In the genomic region with DNA sequence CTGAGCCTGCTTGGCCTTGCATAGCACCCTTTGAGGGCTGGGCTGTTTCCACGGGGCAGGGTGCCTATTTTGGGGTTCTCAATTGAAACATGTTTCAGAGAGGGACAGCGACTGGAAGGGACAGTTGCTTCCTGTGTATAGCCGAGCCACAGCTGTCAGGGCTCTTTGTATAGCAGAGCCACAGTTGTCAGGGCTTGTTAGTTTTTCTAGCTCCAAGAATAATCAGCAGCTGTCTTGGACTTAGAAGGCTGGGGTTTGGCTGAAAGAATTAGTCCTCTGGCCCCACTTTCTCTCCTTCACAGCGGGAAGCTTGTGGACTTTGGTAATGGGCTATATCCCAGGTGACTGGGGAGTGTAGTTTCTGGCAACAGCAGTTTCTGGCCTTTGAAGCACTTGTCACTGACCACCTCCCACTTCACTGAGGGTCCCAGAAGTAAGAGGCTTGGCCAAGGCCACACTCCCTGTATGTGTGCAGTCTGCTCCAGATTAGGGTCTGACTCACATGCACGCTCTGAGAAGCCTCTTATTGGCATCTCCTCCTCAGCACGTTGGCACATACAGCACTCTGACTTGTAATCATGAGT, we compare ENCODE assay signal across 10 mouse cellular contexts. TPM values are rescaled to one million over a fixed set of nuclear protein-coding genes. Genes with fewer than 3 reads are reported as not detected.
DNase-seq lines count a peak whose midpoint lies in the region; ATAC-seq lines count a peak whose summit lies in the region.
"Had no signal": no experiment of that assay in that cellular context is flagged by ENCODE, and none has a peak within 500 bp of the region (broad histone marks: within the 10 kb centered on the region; RNA-seq: fewer than 3 reads in every experiment).

No protein-coding gene starts in this region.

- no peak overlapping the region for H3K4me3 ChIP-seq in forebrain, embryonic 13.5 days
- no peak overlapping the region for H3K4me3 ChIP-seq in forebrain, embryonic 10.5 days

- ATAC-seq in forebrain, embryonic 13.5 days: peak; percentile 31; the same call in 1 of the 2 replicates

- no peaks in the 10 kb centered on the region for H3K27me3 ChIP-seq in forebrain, embryonic 13.5 days
- H3K27me3 ChIP-seq in forebrain, embryonic 10.5 days (ENCODE audit: poor library complexity, severe bottlenecking): no peaks in the 10 kb centered on the region

- H3K4me1 ChIP-seq in forebrain, embryonic 13.5 days: peaks cover 23% of the 10 kb centered on the region
- H3K4me1 ChIP-seq in forebrain, embryonic 10.5 days: peaks cover 30% of the 10 kb centered on the region

- DNase-seq in forebrain, embryonic 10.5 days (ENCODE audit: extremely low spot score, low spot score): no peak
- peak; percentile 36 to 73 for DNase-seq in lung, postnatal 4 days
- no peak for DNase-seq in lung, postnatal 36 days
- DNase-seq in heart, postnatal 4 days: peak; percentile 58
- peak; percentile 31 to 64 for DNase-seq in thymus, postnatal 36 days
- DNase-seq in cerebellum, adult 9-10 months: no peak
- DNase-seq in right cerebral cortex, adult 18-20 months: no peak

- no peak overlapping the region for H3K27ac ChIP-seq in forebrain, embryonic 13.5 days
- no peak overlapping the region for H3K27ac ChIP-seq in forebrain, embryonic 10.5 days
- H3K27ac ChIP-seq: kidney, postnatal 0 days had no signal

- H3K4me2 ChIP-seq in forebrain, embryonic 13.5 days: no peak overlapping the region

- WGBS in forebrain, embryonic 13.5 days: 63% methylated on average over 6 of the region's 6 CpGs
- 74% methylated on average over 6 of the region's 6 CpGs for WGBS in forebrain, embryonic 10.5 days

- no peaks in the 10 kb centered on the region for H3K36me3 ChIP-seq in forebrain, embryonic 13.5 days (ENCODE audit: poor library complexity, severe bottlenecking)
- no peaks in the 10 kb centered on the region; the same call in 1 of the 2 replicates for H3K36me3 ChIP-seq in forebrain, embryonic 10.5 days (replicated peaks)

- H3K9me3 ChIP-seq in forebrain, embryonic 13.5 days (replicated peaks): no peaks in the 10 kb centered on the region
- no peaks in the 10 kb centered on the region for H3K9me3 ChIP-seq in forebrain, embryonic 10.5 days

- H3K9ac ChIP-seq in forebrain, embryonic 13.5 days: no peak overlapping the region

RNA-seq across cellular contexts. Expression of a gene that starts 25.8 kb away (rescaled TPM):
- 5.1 and 5.7 TPM in 2 replicates for polyA plus RNA-seq in forebrain, embryonic 13.5 days (2015; fragmentation: Nextera tagmentation; extraction: Ambion mirVana)
- 8.1 and 8.2 TPM in 2 replicates for polyA plus RNA-seq in forebrain, embryonic 10.5 days (2016; fragmentation: Nextera tagmentation; extraction: Ambion mirVana)
- 100 to 1,000 TPM; 117 to 133 TPM for total RNA-seq in heart, postnatal 4 days (2021)

RNA-seq across cellular contexts. Expression of a gene that starts 36.5 kb away (rescaled TPM):
- polyA plus RNA-seq in forebrain, embryonic 13.5 days (2015; fragmentation: Nextera tagmentation; extraction: Ambion mirVana): 38.7 and 40.5 TPM in 2 replicates
- 49.7 and 56.7 TPM in 2 replicates for polyA plus RNA-seq in forebrain, embryonic 10.5 days (2016; fragmentation: Nextera tagmentation; extraction: Ambion mirVana)
- 1 to 10 TPM; 5.5 to 6.8 TPM for total RNA-seq in heart, postnatal 4 days (2021)

RNA-seq across cellular contexts. Expression of a gene that starts 36.7 kb away (rescaled TPM):
- polyA plus RNA-seq in forebrain, embryonic 13.5 days (2015; fragmentation: Nextera tagmentation; extraction: Ambion mirVana): 226 and 247 TPM in 2 replicates
- polyA plus RNA-seq in forebrain, embryonic 10.5 days (2016; fragmentation: Nextera tagmentation; extraction: Ambion mirVana): 142 and 143 TPM in 2 replicates
- 10 to 100 TPM; 46.6 to 48.8 TPM for total RNA-seq in heart, postnatal 4 days (2021)

RNA-seq across cellular contexts. Expression of a gene that starts 41.0 kb away (rescaled TPM):
- polyA plus RNA-seq in forebrain, embryonic 13.5 days (2015; fragmentation: Nextera tagmentation; extraction: Ambion mirVana): not detected in 2 replicates
- not detected in 2 replicates for polyA plus RNA-seq in forebrain, embryonic 10.5 days (2016; fragmentation: Nextera tagmentation; extraction: Ambion mirVana)
- not detected for total RNA-seq in heart, postnatal 4 days (2021)
- polyA plus RNA-seq: kidney, postnatal 0 days; spleen, adult 2 months had no signal

Comparison
In these comparisons a context has a peak if more than half of its experiments do, and no peak if none do; other contexts are left out.
1. DNase-seq: peak in lung, postnatal 4 days (2 of 2), heart, postnatal 4 days (single experiment) and thymus, postnatal 36 days (2 of 2); none in forebrain, embryonic 10.5 days (single experiment), lung, postnatal 36 days (single experiment), cerebellum, adult 9-10 months (single experiment) and right cerebral cortex, adult 18-20 months (single experiment).